Mouse (Mus musculus): ENCODE data around the gene Col9a2.

DNA sequence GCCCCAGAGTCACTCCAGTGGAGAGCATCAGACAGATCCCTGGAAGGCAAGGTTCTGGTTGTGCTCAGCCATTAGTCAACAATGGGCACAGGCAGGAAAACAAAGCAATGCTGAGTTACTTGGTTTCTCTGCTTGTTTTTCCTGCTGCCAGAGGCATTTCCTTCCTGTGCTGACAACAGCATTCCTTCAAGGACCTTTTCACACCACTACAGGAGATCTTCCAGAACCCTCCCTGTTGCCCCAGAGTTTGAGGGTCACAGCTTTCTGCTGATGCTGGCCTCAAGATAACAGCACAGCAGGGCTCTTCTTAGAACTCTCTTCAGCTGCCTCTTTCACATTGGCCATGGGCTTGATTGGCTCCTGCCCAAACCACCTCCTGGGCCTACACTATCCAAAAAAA, 17.3 kb upstream of the Col9a2 start:
- TF ChIP-seq CTCF (IDR thresholded peaks at IDR 0.05; ENCODE audit: insufficient read depth, low read length) (no peak), POLR2A (IDR thresholded peaks at IDR 0.05; ENCODE audit: borderline replicate concordance, extremely low read depth, low read depth, low read length) (no peak)
